Mouse (Mus musculus) embryonic facial prominence, embryonic 13.5 days (tissue): ENCODE measurements around the gene Olfml3. TPM values are rescaled to one million over a fixed set of nuclear protein-coding genes. Genes with fewer than 3 reads are reported as not detected.

Experiments
- ATAC-seq: fragments of 200-750 bp; cut with Nextera tagmentation; 2 replicates; pipeline ENCODE4 v1.8.0; 2017; ENCODE audit warnings: low read depth; ENCODE audit not compliant: insufficient number of reproducible peaks, insufficient read depth, low FRiP score, low TSS enrichment
- H3K27ac ChIP-seq: fragments of 300-500 bp; sonication (generic); 2 replicates; pipeline ENCODE4 v1.5.1; 2015; ENCODE audit warnings: moderate library complexity, mild to moderate bottlenecking, inconsistent platforms
- H3K27me3 ChIP-seq: fragments of 300-500 bp; sonication (generic); 2 replicates; pipeline ENCODE4 v1.6.1; 2015; ENCODE audit warnings: mild to moderate bottlenecking, inconsistent platforms
- H3K36me3 ChIP-seq: fragments of 300-500 bp; sonication (generic); 2 replicates; pipeline ENCODE4 v1.6.1; 2015; ENCODE audit warnings: mild to moderate bottlenecking, inconsistent platforms
- H3K4me1 ChIP-seq: fragments of 300-500 bp; sonication (generic); 2 replicates; pipeline ENCODE4 v1.6.1; 2015; ENCODE audit warnings: inconsistent platforms
- H3K4me2 ChIP-seq: fragments of 300-500 bp; sonication (generic); 2 replicates; pipeline ENCODE4 v1.6.1; 2015; ENCODE audit warnings: moderate library complexity, mild to moderate bottlenecking, inconsistent platforms
- H3K4me3 ChIP-seq: fragments of 300-500 bp; sonication (generic); 2 replicates; pipeline ENCODE4 v1.5.1; 2015; ENCODE audit warnings: mild to moderate bottlenecking, inconsistent platforms
- H3K9ac ChIP-seq: fragments of 300-500 bp; sonication (generic); 2 replicates; pipeline ENCODE4 v1.6.1; 2015; ENCODE audit warnings: mild to moderate bottlenecking, inconsistent platforms
- H3K9me3 ChIP-seq: fragments of 300-500 bp; sonication (generic); 2 replicates; pipeline ENCODE4 v1.6.1; 2016; ENCODE audit warnings: inconsistent platforms
- WGBS: fragments of 180-500 bp; shearing (Covaris S2); methylation state at CpG from one replicate; pipeline ENCODE4 v1.1.7; 2015; ENCODE audit warnings: mixed read lengths; 5-methylcytosine and 5-hydroxymethylcytosine counted together
- polyA plus RNA-seq: library from polyadenylated mRNA; unstranded; fragments of >200 nt; fragmentation: Nextera tagmentation; extraction: Ambion mirVana; gene quantifications from 2 replicates; pipeline ENCODE4 v1.2.1, GENCODE M21; 2015

Olfml3 gene
- polyA plus RNA-seq, result 49.5 and 52.3 TPM in 2 replicates

GRCm38 (mm10) chr3:103737778-103738571 is at the start of gene Olfml3:
Gene Olfml3 (minus strand): TSS chr3:103738001.
- Histone ChIP-seq H3K27ac (peak within 1 kb of the TSS; percentile 97), H3K4me1 (peaks cover 64% of the 10 kb centered on the region)

GRCm38 (mm10) chr3:103787225-103787624 is 49.4 kb upstream of the Olfml3 start:
- Histone ChIP-seq H3K27me3 (no peaks in the 10 kb centered on the region), H3K36me3 (no peaks in the 10 kb centered on the region), H3K27ac (0 out of 2 replicates have a peak overlapping the region, but pooled peaks have one; percentile 28), H3K4me1 (peaks cover 33% of the 10 kb centered on the region), H3K9me3 (no peaks in the 10 kb centered on the region), H3K4me2 (no peak overlapping the region), H3K4me3 (no peak overlapping the region), H3K9ac (no peak overlapping the region)
- 68% methylated on average over 7 of the region's 7 CpGs for WGBS
- ATAC-seq, result no peak

More at GRCm38 (mm10) chr3:103737778-103738571, at the start of gene Olfml3:
- Histone ChIP-seq H3K36me3 (peaks cover 11% of the 10 kb centered on the region), H3K4me3 (peak within 1 kb of the TSS; percentile 49), H3K4me2 (peak within 1 kb of the TSS; percentile 61), H3K9ac (peak within 1 kb of the TSS; percentile 68), H3K27me3 (no peaks in the 10 kb centered on the region), H3K9me3 (no peaks in the 10 kb centered on the region)
- 1% methylated on average over 17 of the region's 18 CpGs for WGBS
- peak; percentile 81 for ATAC-seq

GRCm38 (mm10) chr3:103782844-103783609 is 45.2 kb upstream of the Olfml3 start:
- peaks cover 4% of the 10 kb centered on the region; the same call in 1 of the 2 replicates for H3K36me3 ChIP-seq

GRCm38 (mm10) chr3:103780777-103781176 is 43.0 kb upstream of the Olfml3 start:
- no peak overlapping the region for H3K9ac ChIP-seq
- H3K4me1 ChIP-seq, result peaks cover 7% of the 10 kb centered on the region; the same call in 1 of the 2 replicates
- H3K4me3 ChIP-seq, result no peak overlapping the region
- no peak overlapping the region for H3K4me2 ChIP-seq
- WGBS, result 82% methylated on average over 5 of the region's 5 CpGs
- H3K27ac ChIP-seq, result no peak overlapping the region
- H3K36me3 ChIP-seq, result peaks cover 19% of the 10 kb centered on the region
- no peak for ATAC-seq
- no peaks in the 10 kb centered on the region for H3K27me3 ChIP-seq
- no peaks in the 10 kb centered on the region for H3K9me3 ChIP-seq

More at GRCm38 (mm10) chr3:103782844-103783609, 45.2 kb upstream of the Olfml3 start:
- WGBS, result 81% methylated on average over 4 of the region's 4 CpGs
- Histone ChIP-seq H3K9me3 (no peaks in the 10 kb centered on the region), H3K4me1 (peaks cover 13% of the 10 kb centered on the region), H3K4me2 (no peak overlapping the region), H3K4me3 (no peak overlapping the region), H3K27ac (no peak overlapping the region), H3K9ac (no peak overlapping the region), H3K27me3 (no peaks in the 10 kb centered on the region)
- no peak for ATAC-seq

GRCm38 (mm10) chr3:103780271-103780670 is 42.5 kb upstream of the Olfml3 start:
- no peak overlapping the region for H3K4me2 ChIP-seq
- WGBS, result 87% methylated on average over 3 of the region's 3 CpGs
- H3K36me3 ChIP-seq, result peaks cover 23% of the 10 kb centered on the region
- no peak overlapping the region for H3K27ac ChIP-seq
- H3K4me3 ChIP-seq, result no peak overlapping the region
- H3K4me1 ChIP-seq, result peaks cover 7% of the 10 kb centered on the region; the same call in 1 of the 2 replicates
- no peak overlapping the region for H3K9ac ChIP-seq
- H3K9me3 ChIP-seq, result no peaks in the 10 kb centered on the region
- H3K27me3 ChIP-seq, result no peaks in the 10 kb centered on the region
- ATAC-seq, result no peak

- WGBS, result 87% methylated on average over 7 of the region's 7 CpGs
- H3K36me3 ChIP-seq, result peaks cover 23% of the 10 kb centered on the region
- ATAC-seq, result no peak
Measured at GRCm38 (mm10) chr3:103779183-103779582, 41.4 kb upstream of the Olfml3 start.

GRCm38 (mm10) chr3:103778660-103779059 is 40.9 kb upstream of the Olfml3 start:
- Histone ChIP-seq H3K4me3 (no peak overlapping the region), H3K36me3 (peaks cover 23% of the 10 kb centered on the region), H3K27ac (no peak overlapping the region), H3K9me3 (no peaks in the 10 kb centered on the region), H3K4me2 (no peak overlapping the region), H3K4me1 (peaks cover 4% of the 10 kb centered on the region; the same call in 1 of the 2 replicates), H3K9ac (no peak overlapping the region), H3K27me3 (no peaks in the 10 kb centered on the region)
- 84% methylated on average over 6 of the region's 6 CpGs for WGBS
- ATAC-seq, result no peak

More at GRCm38 (mm10) chr3:103779183-103779582, 41.4 kb upstream of the Olfml3 start:
- no peaks in the 10 kb centered on the region for H3K27me3 ChIP-seq
- H3K9ac ChIP-seq, result no peak overlapping the region
- H3K4me1 ChIP-seq, result peaks cover 7% of the 10 kb centered on the region; the same call in 1 of the 2 replicates
- no peak overlapping the region for H3K27ac ChIP-seq
- no peaks in the 10 kb centered on the region for H3K9me3 ChIP-seq
- H3K4me2 ChIP-seq, result no peak overlapping the region
- H3K4me3 ChIP-seq, result no peak overlapping the region

DNA sequence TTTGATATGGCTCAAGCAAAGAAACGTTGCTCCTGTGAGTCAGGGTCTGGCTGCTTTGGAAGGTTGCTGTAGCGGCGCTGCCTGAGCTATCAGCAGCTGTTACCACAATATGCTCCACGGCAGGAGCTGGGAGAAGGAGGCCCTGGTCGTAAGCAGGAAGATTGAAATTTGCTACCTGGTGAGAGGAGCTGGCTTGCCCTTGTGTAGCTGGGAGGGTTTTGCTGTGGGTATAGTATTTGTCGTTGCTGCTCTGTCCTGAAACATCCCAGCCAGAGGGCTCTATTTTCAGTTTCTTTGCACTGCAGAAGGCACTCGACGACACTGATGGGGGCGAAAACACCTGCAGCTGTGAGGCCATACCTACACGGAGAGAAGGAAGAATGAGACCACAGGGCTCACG is 40.1 kb upstream of the Olfml3 start:
- H3K27me3 ChIP-seq, result no peaks in the 10 kb centered on the region
- H3K9me3 ChIP-seq, result no peaks in the 10 kb centered on the region
- no peak overlapping the region for H3K9ac ChIP-seq
- H3K4me3 ChIP-seq, result no peak overlapping the region
- H3K36me3 ChIP-seq, result peaks cover 26% of the 10 kb centered on the region
- H3K27ac ChIP-seq, result no peak overlapping the region
- no peak overlapping the region for H3K4me2 ChIP-seq
- no peak for ATAC-seq
- H3K4me1 ChIP-seq, result peaks cover 2% of the 10 kb centered on the region; the same call in 1 of the 2 replicates
- 90% methylated on average over 11 of the region's 11 CpGs for WGBS

GRCm38 (mm10) chr3:103774009-103774408 is 36.2 kb upstream of the Olfml3 start:
- no peak for ATAC-seq
- Histone ChIP-seq H3K36me3 (peaks cover 38% of the 10 kb centered on the region), H3K27ac (no peak overlapping the region), H3K9ac (no peak overlapping the region), H3K4me2 (no peak overlapping the region), H3K9me3 (no peaks in the 10 kb centered on the region), H3K4me1 (peaks cover 7% of the 10 kb centered on the region), H3K27me3 (no peaks in the 10 kb centered on the region), H3K4me3 (no peak overlapping the region)
- WGBS, result 90% methylated on average over 15 of the region's 15 CpGs

- ATAC-seq, result no peak
- Histone ChIP-seq H3K27me3 (no peaks in the 10 kb centered on the region), H3K4me1 (peaks cover 7% of the 10 kb centered on the region), H3K4me2 (no peak overlapping the region), H3K27ac (no peak overlapping the region), H3K9ac (no peak overlapping the region), H3K9me3 (no peaks in the 10 kb centered on the region), H3K36me3 (peaks cover 41% of the 10 kb centered on the region), H3K4me3 (no peak overlapping the region)
- 78% methylated on average over 3 of the region's 3 CpGs for WGBS
Measured at GRCm38 (mm10) chr3:103773508-103773907, 35.7 kb upstream of the Olfml3 start.

GRCm38 (mm10) chr3:103772846-103773245 is 35.0 kb upstream of the Olfml3 start:
- no peak overlapping the region for H3K4me2 ChIP-seq
- WGBS, result 83% methylated on average over 4 of the region's 4 CpGs
- no peaks in the 10 kb centered on the region for H3K9me3 ChIP-seq

More at GRCm38 (mm10) chr3:103772846-103773245, 35.0 kb upstream of the Olfml3 start:
- no peak overlapping the region for H3K27ac ChIP-seq
- peaks cover 7% of the 10 kb centered on the region for H3K4me1 ChIP-seq
- peaks cover 39% of the 10 kb centered on the region for H3K36me3 ChIP-seq
- no peak overlapping the region for H3K4me3 ChIP-seq
- no peak overlapping the region for H3K9ac ChIP-seq
- no peak for ATAC-seq
- no peaks in the 10 kb centered on the region for H3K27me3 ChIP-seq
